Mouse (Mus musculus) E14TG2a.4 (cell line): ENCODE data around the gene Wnt5b.

ENCODE experiments used
- CTCF ChIP-seq: conservative IDR thresholded peaks from 2 replicates; pipeline ENCODE4 v1.5.1; 2014; ENCODE audit warnings: low read length
- NANOG ChIP-seq: IDR thresholded peaks from 2 replicates; pipeline ENCODE4 v1.6.1; 2014; ENCODE audit warnings: borderline replicate concordance, low read length, mixed read lengths
- POU5F1 ChIP-seq: IDR thresholded peaks from 2 replicates; pipeline ENCODE4 v1.6.1; 2014; ENCODE audit warnings: low read length, borderline replicate concordance

DNA sequence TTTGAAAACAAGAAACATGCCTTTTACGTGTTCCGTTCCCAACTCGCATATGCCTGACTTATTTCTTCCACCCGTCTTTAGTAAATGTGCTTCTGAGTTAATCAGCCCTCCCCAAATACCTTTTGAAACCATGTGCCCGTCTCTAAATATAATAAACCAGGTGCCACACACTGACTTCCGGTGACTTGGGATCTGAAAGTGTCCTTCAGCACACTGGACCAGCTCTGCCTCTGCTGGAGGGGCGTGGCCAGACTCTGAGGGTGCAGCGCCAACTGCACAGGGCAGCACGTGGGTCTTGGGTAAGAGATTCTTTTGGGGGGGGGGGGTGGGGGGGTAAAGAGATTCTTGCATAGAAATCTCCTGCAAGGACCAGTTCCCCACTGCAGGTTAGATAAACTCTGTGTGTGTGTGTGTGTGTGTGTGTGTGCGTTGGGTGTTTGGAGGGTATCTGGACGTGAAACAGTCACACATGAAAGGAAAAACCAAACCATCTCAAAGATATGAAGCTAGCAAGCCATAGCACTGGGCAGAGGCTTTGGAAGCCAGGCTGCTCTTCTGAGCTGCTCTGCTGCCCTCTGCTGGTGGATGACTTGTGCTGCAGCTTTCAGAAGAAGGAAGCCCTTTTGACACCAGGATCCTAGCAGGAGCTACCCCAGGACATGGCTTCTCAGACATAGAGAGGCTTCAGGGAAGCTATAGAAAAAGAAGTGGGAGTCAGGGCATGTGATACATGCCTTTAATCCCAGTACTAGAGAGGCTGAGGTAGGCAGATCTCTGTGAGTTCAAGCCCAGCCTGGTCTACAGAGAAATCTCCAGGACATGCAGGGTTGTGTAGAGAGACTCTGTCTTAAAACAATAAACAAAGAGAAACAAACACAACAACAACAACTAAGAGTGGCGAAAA, 100.2 kb downstream of the Wnt5b start:
- TF ChIP-seq CTCF (peak; percentile 92), POU5F1 (no peak), NANOG (no peak)
